Mouse (Mus musculus) CH12.LX (cell line): ENCODE measurements around the gene Fntb. TPM values are rescaled to one million over a fixed set of nuclear protein-coding genes. Genes with fewer than 3 reads are reported as not detected.

Source experiments
- DNase-seq: peaks from one replicate; pipeline ENCODE4 v3.0.0-alpha.2; 2013; ENCODE audit errors: extremely low read depth
- H3K27ac ChIP-seq: 2 replicates; pipeline ENCODE4 v1.5.1; 2012; ENCODE audit warnings: low read depth, mild to moderate bottlenecking, control low read depth, moderate library complexity; ENCODE audit not compliant: insufficient read depth
- H3K27me3 ChIP-seq: replicated peaks from 2 replicates; pipeline ENCODE3; 2012; ENCODE audit warnings: inconsistent platforms
- H3K36me3 ChIP-seq, 2 experiments: replicated peaks in 1 of 2; 2 replicates each; pipeline versions ENCODE3 to v1.6.1; 2012; ENCODE audit warnings: inconsistent platforms in 1 of 2, low read length in 1 of 2, mild to moderate bottlenecking in 1 of 2, mixed read lengths in 1 of 2, moderate library complexity in 1 of 2; ENCODE audit not compliant: control insufficient read depth in 1 of 2, insufficient read depth in 1 of 2
- H3K4me1 ChIP-seq, 2 experiments: 2 replicates each; pipeline ENCODE4 v1.6.1; 2012; ENCODE audit warnings: inconsistent platforms in 1 of 2, moderate library complexity in 1 of 2; ENCODE audit not compliant: insufficient read depth in 2 of 2, control insufficient read depth in 1 of 2
- H3K4me2 ChIP-seq: 2 replicates; pipeline ENCODE4 v1.6.1; 2012; ENCODE audit warnings: low read depth, mild to moderate bottlenecking, control low read depth; ENCODE audit not compliant: poor library complexity, insufficient read depth, severe bottlenecking
- H3K4me3 ChIP-seq, 3 experiments: fragments of 150-350 bp in 1 of 3; sonication (generic) in 1 of 3; replicated peaks in 1 of 3; 2 replicates each; pipeline versions ENCODE3 to v1.5.1; 2011 to 2012; ENCODE audit warnings: low read depth in 2 of 3, low read length in 2 of 3, mild to moderate bottlenecking in 2 of 3, moderate library complexity in 2 of 3, control low read depth in 1 of 3, improper control_type of control experiment in 1 of 3, inconsistent platforms in 1 of 3, mixed read lengths in 1 of 3; ENCODE audit not compliant: poor library complexity in 1 of 3
- H3K79me2 ChIP-seq: replicated peaks from 2 replicates; pipeline ENCODE4 v1.6.1; 2012; ENCODE audit warnings: mild to moderate bottlenecking, moderate library complexity; ENCODE audit not compliant: control insufficient read depth, poor library complexity, insufficient read depth, severe bottlenecking; ENCODE audit errors: extremely low read depth
- H3K9ac ChIP-seq: 2 replicates; pipeline ENCODE4 v1.6.1; 2012; ENCODE audit warnings: low read depth, mild to moderate bottlenecking, control low read depth, moderate library complexity; ENCODE audit not compliant: insufficient read depth
- H3K9me3 ChIP-seq: replicated peaks from 2 replicates; pipeline ENCODE3; 2012; ENCODE audit warnings: low read length, inconsistent platforms, mixed read lengths
- BHLHE40 ChIP-seq: IDR thresholded peaks from 2 replicates; pipeline ENCODE4 v1.6.1; 2011; ENCODE audit warnings: mild to moderate bottlenecking, low read depth, low read length, improper control_type of control experiment
- CHD1 ChIP-seq: IDR thresholded peaks from 2 replicates; pipeline ENCODE4 v1.6.1; 2012; ENCODE audit warnings: low read depth, low read length, improper control_type of control experiment, inconsistent platforms
- CTCF ChIP-seq, 2 experiments: IDR thresholded peaks in 1 of 2; conservative IDR thresholded peaks in 1 of 2; 2 replicates each; pipeline ENCODE4 v1.5.1; 2011 to 2012; ENCODE audit warnings: low read depth in 2 of 2, low read length in 2 of 2, improper control_type of control experiment in 1 of 2, inconsistent platforms in 1 of 2, mild to moderate bottlenecking in 1 of 2, moderate library complexity in 1 of 2
- E2F4 ChIP-seq: IDR thresholded peaks from 2 replicates; pipeline ENCODE4 v1.6.1; 2011; ENCODE audit warnings: low read depth, low read length, improper control_type of control experiment; ENCODE audit not compliant: insufficient replicate concordance
- ELF1 ChIP-seq: IDR thresholded peaks from 2 replicates; pipeline ENCODE4 v1.6.1; 2014; ENCODE audit warnings: low read depth, mild to moderate bottlenecking, inconsistent platforms, low read length, improper control_type of control experiment
- EP300 ChIP-seq: IDR thresholded peaks from 2 replicates; pipeline ENCODE4 v1.6.1; 2011; ENCODE audit warnings: low read length, improper control_type of control experiment
- HCFC1 ChIP-seq: IDR thresholded peaks from 2 replicates; pipeline ENCODE4 v1.6.1; 2012; ENCODE audit warnings: low read depth, mild to moderate bottlenecking, inconsistent platforms, low read length, improper control_type of control experiment
- IRF4 ChIP-seq: IDR thresholded peaks from 2 replicates; pipeline ENCODE4 v1.6.1; 2014; ENCODE audit warnings: low read depth, mild to moderate bottlenecking, inconsistent platforms, low read length, improper control_type of control experiment
- JUN ChIP-seq: IDR thresholded peaks from 2 replicates; pipeline ENCODE4 v1.6.1; 2011; ENCODE audit warnings: low read depth, mild to moderate bottlenecking, low read length, improper control_type of control experiment, moderate library complexity; ENCODE audit not compliant: insufficient read depth
- KAT2A ChIP-seq: IDR thresholded peaks from 2 replicates; pipeline ENCODE4 v1.6.1; 2012; ENCODE audit warnings: low read length, improper control_type of control experiment, inconsistent platforms; ENCODE audit not compliant: insufficient replicate concordance
- MEF2A ChIP-seq: IDR thresholded peaks from 2 replicates; pipeline ENCODE4 v1.6.1; 2014; ENCODE audit warnings: low read depth, mild to moderate bottlenecking, inconsistent platforms, low read length, improper control_type of control experiment, borderline replicate concordance
- PAX5 ChIP-seq: IDR thresholded peaks from 2 replicates; pipeline ENCODE4 v1.6.1; 2012; ENCODE audit warnings: low read length, inconsistent platforms, mixed read lengths
- POLR2AphosphoS2 ChIP-seq: IDR thresholded peaks from 2 replicates; pipeline ENCODE4 v1.6.1; 2011; ENCODE audit warnings: low read depth, low read length, improper control_type of control experiment
- RCOR1 ChIP-seq: conservative IDR thresholded peaks from 2 replicates; pipeline ENCODE4 v1.6.1; 2012; ENCODE audit warnings: low read depth, mild to moderate bottlenecking, inconsistent platforms, low read length, improper control_type of control experiment
- SIN3A ChIP-seq: IDR thresholded peaks from 2 replicates; pipeline ENCODE4 v1.6.1; 2012; ENCODE audit warnings: low read length, improper control_type of control experiment, inconsistent platforms
- SMC3 ChIP-seq: IDR thresholded peaks from 2 replicates; pipeline ENCODE4 v1.6.1; 2011; ENCODE audit warnings: low read depth, low read length, improper control_type of control experiment
- UBTF ChIP-seq: IDR thresholded peaks from 2 replicates; pipeline ENCODE4 v1.6.1; 2012; ENCODE audit warnings: low read depth, mild to moderate bottlenecking, inconsistent platforms, low read length, improper control_type of control experiment, moderate library complexity
- ZC3H11A ChIP-seq: IDR thresholded peaks from 2 replicates; pipeline ENCODE4 v1.6.1; 2012; ENCODE audit warnings: low read depth, mild to moderate bottlenecking, inconsistent platforms, low read length, improper control_type of control experiment
- ZNF384 ChIP-seq: IDR thresholded peaks from 2 replicates; pipeline ENCODE4 v1.6.1; 2012; ENCODE audit warnings: low read depth, low read length, improper control_type of control experiment, inconsistent platforms
- dilution Hi-C: fragments of 300-500 bp; cut with MboI; formaldehyde crosslinking; loops from 2 replicates; pipeline ENCODE4 v1.14.3; 2020; ENCODE audit warnings: low sequenced_read_pairs; ENCODE audit not compliant: extremely low pct_unique_long_range_greater_than_20kb, extremely low pct_ligation_motif_present
- in situ Hi-C: fragments of 300-500 bp; cut with MboI; formaldehyde crosslinking; loops from 3 replicates; pipeline ENCODE4 v1.14.3; 2019; ENCODE audit warnings: low sequenced_read_pairs, low pct_ligation_motif_present, low pct_unique_long_range_greater_than_20kb, mixed read lengths
- polyA plus RNA-seq: library from polyadenylated mRNA; unstranded; fragments of >175 nt; gene quantifications from 2 replicates; pipeline ENCODE4 v1.2.1, GENCODE M21; 2012; ENCODE audit warnings: low read depth; ENCODE audit not compliant: insufficient read length
- total RNA-seq, 2 experiments: library from RNA; depleted of rRNA; stranded (reverse); fragments of 300-350 nt in 1 of 2; fragments of >200 nt in 1 of 2; gene quantifications; 2 replicates each; pipeline ENCODE4 v1.2.3; 2012 to 2014

The Fntb gene
- total and polyA plus RNA-seq, 3 experiments: 5.6 to 19.5 (median 9.2) TPM

- in situ Hi-C loops: no loop called here
- Histone ChIP-seq H3K27me3 (no peaks in the 10 kb centered on the region), H3K27ac (no peak overlapping the region), H3K9me3 (no peaks in the 10 kb centered on the region), H3K4me2 (no peak overlapping the region), H3K4me3 (no peak overlapping the region), H3K4me1 (no peaks in the 10 kb centered on the region), H3K9ac (no peak overlapping the region), H3K79me2 (no peaks in the 10 kb centered on the region), H3K36me3 (peaks cover 17 to 83% of the 10 kb centered on the region in 2 experiments)
- TF ChIP-seq JUN: no peak
- TF ChIP-seq CHD1: no peak
- no peak for TF ChIP-seq POLR2AphosphoS2
- TF ChIP-seq CTCF (conservative IDR thresholded peaks at IDR 0.05 in 1 of 2, IDR thresholded peaks at IDR 0.05 in 1 of 2; ENCODE audit: low read depth in 2 of 2, low read length in 2 of 2): no peak
- no peak for TF ChIP-seq ZC3H11A
- no peak for TF ChIP-seq IRF4
- TF ChIP-seq MEF2A: no peak
- no peak for TF ChIP-seq BHLHE40
- no peak for TF ChIP-seq HCFC1
- no peak for DNase-seq
- dilution Hi-C loops: no loop called here
Observed at GRCm38 (mm10) chr12:76910258-76910940, 145.0 kb downstream of the Fntb start.

- no peak overlapping the region for H3K4me3 ChIP-seq
- peaks cover 17 to 81% of the 10 kb centered on the region in 2 experiments for H3K36me3 ChIP-seq
- TF ChIP-seq PAX5 (no peak), SIN3A (no peak), RCOR1 (no peak), EP300 (no peak), ELF1 (no peak), CTCF (conservative IDR thresholded peaks at IDR 0.05 in 1 of 2, IDR thresholded peaks at IDR 0.05 in 1 of 2; ENCODE audit: low read depth in 2 of 2, low read length in 2 of 2) (no peak), KAT2A (no peak), SMC3 (no peak), UBTF (no peak), ZNF384 (no peak), JUN (no peak), E2F4 (no peak), HCFC1 (no peak)
- no peaks in the 10 kb centered on the region for H3K4me1 ChIP-seq
- H3K27ac ChIP-seq: no peak overlapping the region
- no peaks in the 10 kb centered on the region for H3K9me3 ChIP-seq
- no peak for DNase-seq
- H3K4me2 ChIP-seq: no peak overlapping the region
- dilution Hi-C loops: no loop called here
- in situ Hi-C loops: no loop called here
- H3K27me3 ChIP-seq: no peaks in the 10 kb centered on the region
- H3K79me2 ChIP-seq: no peaks in the 10 kb centered on the region
- no peak overlapping the region for H3K9ac ChIP-seq
Observed at GRCm38 (mm10) chr12:76911171-76911726, 145.9 kb downstream of the Fntb start.
